Mouse (Mus musculus): ENCODE measurements around the gene Tnrc18.

The Tnrc18 gene

DNA sequence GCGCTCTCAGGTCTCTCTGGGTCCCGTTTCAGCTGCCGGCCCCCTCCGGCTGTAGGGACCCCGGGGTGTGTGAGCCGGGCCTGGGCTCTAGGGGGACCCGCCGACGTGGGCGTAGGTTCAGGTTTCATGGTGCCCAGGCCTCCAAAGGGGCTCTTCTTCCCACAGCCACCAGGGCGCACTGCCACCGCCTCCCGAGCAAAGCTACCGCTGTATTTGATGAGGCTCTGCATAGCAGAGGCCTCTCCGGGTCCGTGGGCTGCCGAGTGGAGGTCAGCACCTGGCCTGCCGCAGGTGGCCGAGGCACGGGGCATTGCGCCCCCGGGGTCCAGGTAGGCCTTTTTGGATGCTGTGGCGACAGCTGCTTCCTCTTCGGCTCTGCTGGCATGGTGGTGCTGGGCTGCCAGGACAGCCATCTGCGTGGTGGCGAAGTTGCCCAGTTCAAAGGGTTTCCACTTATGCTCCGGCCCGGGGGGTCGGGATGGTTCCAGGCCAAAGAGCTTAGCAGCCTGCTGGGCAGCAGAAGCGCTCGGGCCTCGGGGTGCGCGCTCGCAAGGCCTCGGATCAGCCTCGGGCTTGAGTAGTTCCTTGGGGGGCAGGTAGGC, 30.1 kb downstream of the Tnrc18 start:
- in situ Hi-C loops (cut with MboI; ENCODE audit: low pct_unique_long_range_greater_than_20kb in 1 of 2, low sequenced_read_pairs in 2 of 2, unreplicated experiment in 1 of 2), result no loop called here

DNA sequence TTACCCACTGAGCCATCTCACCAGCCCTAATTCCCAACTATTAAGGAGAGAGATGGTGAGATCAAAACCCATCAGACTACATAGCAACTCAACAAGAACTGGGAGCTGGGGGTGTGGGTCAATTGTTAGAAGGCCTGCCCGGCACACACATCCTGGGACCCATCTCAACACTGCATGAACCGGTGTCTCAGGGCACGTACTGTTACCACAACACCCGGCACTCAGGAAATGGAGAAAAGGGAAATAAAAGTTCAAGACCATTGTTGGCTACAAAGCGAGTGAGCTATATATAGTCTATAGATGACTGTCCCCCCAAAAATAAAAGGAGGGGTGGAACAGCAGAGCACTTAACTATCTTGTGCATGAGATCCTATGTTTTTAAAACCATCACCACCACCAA, 30.8 kb downstream of the Tnrc18 start:
- in situ Hi-C loops (cut with MboI; ENCODE audit: low pct_unique_long_range_greater_than_20kb in 1 of 2, low sequenced_read_pairs in 2 of 2, unreplicated experiment in 1 of 2), result no loop called here

DNA sequence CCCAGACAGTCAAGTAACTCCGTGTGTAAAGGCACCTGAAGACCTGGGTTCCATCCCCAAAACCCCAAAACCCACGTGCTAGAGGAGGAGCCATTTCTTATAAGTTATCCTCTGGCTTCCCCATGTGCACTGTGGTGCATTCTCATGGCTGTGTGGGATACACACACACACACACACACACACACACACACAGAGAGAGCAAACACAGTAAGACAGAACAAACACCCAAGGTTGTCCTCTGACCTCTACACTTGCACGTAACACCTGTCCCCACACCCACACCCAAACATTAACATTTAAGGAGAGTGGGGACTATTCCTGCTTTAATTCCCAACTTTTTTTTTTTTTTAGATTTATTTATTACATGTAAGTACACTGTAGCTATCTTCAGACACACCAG, 31.2 kb downstream of the Tnrc18 start:
- in situ Hi-C loops (cut with MboI; ENCODE audit: low pct_unique_long_range_greater_than_20kb in 1 of 2, low sequenced_read_pairs in 2 of 2, unreplicated experiment in 1 of 2), result no loop called here

DNA sequence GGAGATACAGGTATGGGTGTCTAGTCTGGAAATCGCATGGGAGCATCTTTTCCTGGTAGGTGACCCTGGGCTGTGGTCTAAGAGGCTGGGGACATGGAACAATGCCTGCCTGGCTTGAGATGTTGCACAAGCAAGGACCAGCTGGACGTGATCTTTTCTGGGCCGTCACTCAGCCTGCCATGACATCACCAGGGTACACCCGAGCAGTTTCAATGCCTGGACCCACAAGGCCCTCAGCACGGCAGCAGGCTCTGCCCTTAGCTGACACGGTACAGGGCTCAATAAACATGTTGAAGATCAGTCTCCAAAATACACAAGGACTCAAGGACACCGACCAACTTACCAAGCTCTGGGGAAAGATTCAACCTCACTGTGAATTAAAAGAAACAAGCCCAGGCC, 34.3 kb downstream of the Tnrc18 start:
- in situ Hi-C loops (cut with MboI; ENCODE audit: low pct_unique_long_range_greater_than_20kb in 1 of 2, low sequenced_read_pairs in 2 of 2, unreplicated experiment in 1 of 2), result no loop called here

DNA sequence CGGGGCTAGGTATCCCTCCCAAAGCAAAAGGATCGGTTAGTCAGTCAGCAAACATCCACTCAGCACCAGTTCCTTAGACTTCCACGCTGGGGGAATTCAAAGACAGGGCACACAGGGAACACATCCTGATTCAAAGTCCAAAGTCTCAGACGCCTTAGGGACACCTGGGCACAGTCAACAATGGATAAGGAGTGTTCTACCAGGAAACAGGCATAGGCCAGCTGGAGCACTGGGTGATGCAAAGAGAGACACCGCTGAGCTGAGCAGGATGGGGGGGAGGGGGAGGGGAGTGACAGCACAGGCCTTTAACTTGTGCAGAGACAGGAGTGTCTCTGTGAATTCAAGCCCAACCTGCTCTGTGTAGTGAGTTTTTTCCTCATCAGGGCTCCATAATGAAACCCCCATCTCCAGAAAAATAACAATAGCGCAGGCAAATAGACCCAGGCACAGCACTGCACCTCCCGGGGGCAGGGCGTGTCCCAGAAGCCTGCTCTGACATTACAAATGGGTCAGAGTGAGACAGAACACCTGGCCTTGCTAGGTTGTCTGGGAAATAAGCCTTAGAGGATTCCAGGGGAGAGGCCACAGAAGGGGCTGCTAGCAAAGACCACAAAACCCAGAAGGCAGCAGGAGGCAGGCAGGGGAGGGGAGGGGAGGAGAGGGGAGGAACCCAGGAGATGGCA, 34.9 kb downstream of the Tnrc18 start:
- in situ Hi-C loops (cut with MboI; ENCODE audit: low pct_unique_long_range_greater_than_20kb in 1 of 2, low sequenced_read_pairs in 2 of 2, unreplicated experiment in 1 of 2), result no loop called here

DNA sequence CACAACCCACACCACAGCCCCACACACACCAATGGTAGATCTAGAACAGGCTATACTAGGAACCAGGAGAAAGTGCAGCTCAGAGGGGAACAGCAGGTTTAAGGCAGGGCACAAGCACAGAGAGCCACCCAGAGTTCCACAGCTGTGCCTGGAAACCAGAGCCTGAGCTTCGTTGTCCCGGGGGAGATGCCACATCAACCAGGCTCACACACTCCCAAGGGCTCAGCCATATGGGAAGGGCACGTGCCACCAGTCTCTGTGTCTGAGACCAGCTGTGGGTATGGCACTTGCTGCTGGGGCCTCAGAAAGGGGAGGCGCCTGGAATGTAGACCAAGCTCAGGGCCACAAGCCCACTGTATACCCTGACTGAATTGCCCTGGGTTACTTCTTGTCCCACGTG, 36.9 kb downstream of the Tnrc18 start:
- in situ Hi-C loops (cut with MboI; ENCODE audit: low pct_unique_long_range_greater_than_20kb in 1 of 2, low sequenced_read_pairs in 2 of 2, unreplicated experiment in 1 of 2), result no loop called here

DNA sequence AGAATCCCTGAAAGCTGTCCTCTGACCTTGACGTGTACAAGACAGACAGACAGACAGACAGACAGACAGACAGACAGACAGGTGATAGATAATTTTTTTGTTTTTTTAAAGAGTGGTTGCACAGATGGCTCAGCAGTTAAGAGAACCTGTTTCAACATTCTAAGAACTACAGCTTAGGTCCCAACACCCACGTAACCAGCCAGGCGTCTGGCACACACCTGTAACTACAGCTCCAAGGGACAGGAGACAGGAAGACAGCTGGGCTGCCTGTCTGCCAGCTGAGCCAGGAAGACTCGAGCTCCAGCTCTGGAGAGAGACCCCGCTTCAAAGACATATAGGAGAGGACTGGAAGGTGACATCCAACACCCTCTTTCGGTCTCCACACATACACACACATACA, 38.6 kb downstream of the Tnrc18 start:
- in situ Hi-C loops (cut with MboI; ENCODE audit: low pct_unique_long_range_greater_than_20kb in 1 of 2, low sequenced_read_pairs in 2 of 2, unreplicated experiment in 1 of 2), result no loop called here

DNA sequence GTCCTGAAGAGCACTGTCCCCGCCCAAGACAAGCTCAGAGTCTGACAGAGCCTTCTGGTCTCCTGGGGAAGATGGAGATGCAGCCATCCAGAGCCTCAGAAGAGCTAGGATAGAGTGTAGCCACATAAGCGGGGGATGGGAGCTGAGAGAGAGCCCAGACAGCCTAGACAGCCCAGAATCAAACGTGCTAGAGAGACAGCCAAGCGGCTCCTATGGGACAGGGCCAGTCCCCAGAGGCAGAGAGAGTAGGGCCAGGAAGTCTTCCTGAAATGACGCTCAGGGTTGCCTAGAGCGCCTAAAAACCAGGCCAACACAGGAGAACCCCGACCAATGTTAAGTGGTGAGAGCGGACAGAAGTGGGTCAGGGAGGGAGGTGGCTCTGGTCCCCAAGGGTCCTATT, 39.3 kb downstream of the Tnrc18 start:
- in situ Hi-C loops (cut with MboI; ENCODE audit: low pct_unique_long_range_greater_than_20kb in 1 of 2, low sequenced_read_pairs in 2 of 2, unreplicated experiment in 1 of 2), result no loop called here

DNA sequence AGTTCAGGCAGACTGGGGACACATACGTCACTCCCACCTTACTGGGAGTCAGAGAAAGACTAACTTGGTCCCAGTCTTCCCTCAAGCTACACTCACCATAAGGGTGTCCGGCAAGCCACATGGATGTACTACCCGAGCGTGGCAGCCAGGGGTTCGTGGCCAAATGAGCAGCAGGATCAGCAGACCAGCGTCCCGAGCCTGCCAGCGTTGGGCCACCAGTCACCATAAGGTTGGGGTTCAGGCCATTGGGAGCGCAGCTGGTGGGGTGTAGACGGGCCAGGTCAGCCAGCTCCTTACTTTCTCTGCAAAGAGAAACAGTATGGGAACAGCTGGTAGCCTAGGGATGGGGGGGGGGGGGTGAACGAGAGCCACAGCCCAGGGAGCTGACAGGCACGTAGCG, 41.4 kb downstream of the Tnrc18 start:
- in situ Hi-C loops (cut with MboI; ENCODE audit: low pct_unique_long_range_greater_than_20kb in 1 of 2, low sequenced_read_pairs in 2 of 2, unreplicated experiment in 1 of 2), result no loop called here

DNA sequence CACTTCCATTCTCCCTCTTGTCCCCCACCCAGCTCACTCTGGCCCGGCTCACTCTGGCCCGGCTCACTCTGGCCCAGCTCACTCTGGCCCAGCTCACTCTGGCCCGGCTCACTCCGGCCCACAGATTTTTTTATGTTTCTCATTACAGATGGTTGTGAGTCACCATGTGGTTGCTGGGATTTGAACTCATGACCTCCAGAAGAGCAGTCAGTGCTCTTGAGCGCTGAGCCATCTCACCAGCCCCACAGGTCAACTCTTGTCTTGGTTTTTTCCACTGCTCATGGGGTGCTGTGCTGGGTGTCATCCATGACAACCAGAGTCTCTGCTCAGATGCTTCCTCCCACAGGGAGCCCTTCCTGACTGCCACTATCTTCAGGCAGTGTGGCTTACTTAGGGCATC, 42.7 kb downstream of the Tnrc18 start:
- in situ Hi-C loops (cut with MboI; ENCODE audit: low pct_unique_long_range_greater_than_20kb in 1 of 2, low sequenced_read_pairs in 2 of 2, unreplicated experiment in 1 of 2), result no loop called here

DNA sequence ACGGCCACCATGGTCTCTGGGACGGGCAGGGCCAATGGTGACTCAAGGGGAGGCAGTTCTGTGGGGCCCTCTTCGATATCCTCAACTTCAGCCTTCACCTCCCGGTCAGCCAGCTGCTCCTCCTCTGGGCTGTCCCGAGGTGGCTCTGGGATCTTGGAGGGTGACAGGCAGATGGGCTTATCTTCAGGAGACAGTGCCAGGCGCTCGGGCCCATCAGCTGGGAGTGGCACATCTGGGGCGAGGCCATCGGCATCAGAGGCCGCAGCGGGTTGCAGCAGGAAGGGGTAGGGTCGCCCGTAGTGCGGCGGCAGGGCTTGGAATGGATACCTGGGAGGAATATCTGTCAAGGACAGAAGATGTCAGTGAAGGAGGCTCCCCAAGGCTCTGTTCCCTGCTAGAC, 45.5 kb downstream of the Tnrc18 start:
- in situ Hi-C loops (cut with MboI; ENCODE audit: low pct_unique_long_range_greater_than_20kb in 1 of 2, low sequenced_read_pairs in 2 of 2, unreplicated experiment in 1 of 2), result no loop called here

DNA sequence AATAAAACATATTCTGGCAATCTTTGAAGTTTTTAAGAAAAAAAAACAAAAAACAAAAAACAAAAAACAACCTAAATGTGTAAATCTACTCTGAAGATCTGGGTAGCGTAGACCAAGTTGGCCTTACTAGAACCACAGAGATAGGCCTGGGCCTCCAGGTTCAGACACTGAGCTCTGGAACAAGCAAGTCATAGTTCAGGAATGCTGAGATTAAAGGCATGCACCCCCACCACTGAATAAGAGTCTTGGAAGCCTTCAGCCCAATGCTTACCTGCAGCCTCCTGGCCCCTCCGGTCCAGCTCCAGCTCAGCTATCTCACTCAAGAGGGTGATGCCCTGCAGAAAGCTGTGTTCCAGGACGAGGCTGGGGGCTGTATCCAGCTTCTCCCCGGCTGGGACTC, 46.4 kb downstream of the Tnrc18 start:
- in situ Hi-C loops (cut with MboI; ENCODE audit: low pct_unique_long_range_greater_than_20kb in 1 of 2, low sequenced_read_pairs in 2 of 2, unreplicated experiment in 1 of 2), result no loop called here

DNA sequence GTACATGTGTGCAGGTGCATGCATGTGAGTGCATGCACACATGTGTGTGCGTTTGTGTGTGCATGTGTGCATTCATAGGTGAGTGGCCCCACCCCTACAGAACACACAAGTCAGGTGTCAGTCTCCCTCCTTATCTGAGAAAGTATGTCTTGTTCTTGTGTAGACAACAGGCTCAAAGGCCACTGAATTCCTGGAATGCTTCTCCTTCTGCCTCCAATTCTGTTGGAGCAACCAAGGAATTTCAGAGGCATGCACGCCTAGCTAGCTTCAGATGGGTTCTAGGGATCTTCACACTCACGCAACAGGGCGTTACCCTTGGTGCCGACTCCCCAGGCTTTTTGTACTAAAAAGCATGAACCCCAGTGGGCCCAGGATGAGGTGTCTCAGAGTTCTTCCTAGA, 47.8 kb downstream of the Tnrc18 start:
- in situ Hi-C loops (cut with MboI; ENCODE audit: low pct_unique_long_range_greater_than_20kb in 1 of 2, low sequenced_read_pairs in 2 of 2, unreplicated experiment in 1 of 2), result no loop called here

DNA sequence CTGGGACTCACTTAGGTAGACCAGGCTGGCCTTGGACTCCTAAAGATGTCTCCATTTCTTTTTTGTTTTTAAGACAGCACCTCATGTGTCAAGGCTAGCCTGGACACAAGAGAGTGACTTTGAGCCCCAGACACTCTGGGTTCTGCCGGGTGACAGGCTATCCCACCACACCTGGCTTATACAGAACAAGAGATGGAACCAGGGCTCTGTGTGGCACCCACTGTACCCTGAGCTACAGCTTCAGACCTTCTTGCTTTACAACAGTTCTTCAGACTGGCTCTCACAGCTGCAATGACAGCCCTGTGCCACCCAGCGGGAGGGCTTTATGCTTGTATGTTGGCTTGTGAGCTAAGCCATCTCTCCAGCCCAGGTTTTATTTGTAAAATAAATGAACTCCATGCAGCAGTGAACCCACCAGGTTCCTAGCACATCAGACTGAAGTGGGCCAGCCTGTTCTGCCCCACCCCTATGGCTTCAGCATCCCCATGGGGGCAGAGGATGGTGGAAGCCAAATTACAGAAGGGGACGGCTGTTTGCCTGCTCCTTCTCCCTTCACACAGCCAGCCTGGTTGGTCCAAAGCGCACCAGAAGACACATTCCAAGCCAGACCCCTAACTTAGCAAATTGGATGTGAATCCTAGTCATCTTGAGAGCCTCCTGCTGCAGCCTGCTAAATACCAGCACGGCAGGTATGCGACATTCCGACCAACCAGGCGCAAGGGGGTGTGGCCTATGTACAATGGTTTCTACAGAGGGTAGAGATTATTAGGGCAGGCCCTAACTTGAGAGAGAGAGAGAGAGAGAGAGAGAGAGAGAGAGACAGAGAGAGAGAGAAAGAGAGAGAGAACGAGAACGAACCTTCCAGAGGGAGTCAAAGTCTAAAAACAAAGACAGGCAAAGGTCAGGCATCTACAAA, 48.9 kb downstream of the Tnrc18 start:
- in situ Hi-C loops (cut with MboI; ENCODE audit: low pct_unique_long_range_greater_than_20kb in 1 of 2, low sequenced_read_pairs in 2 of 2, unreplicated experiment in 1 of 2), result no loop called here

DNA sequence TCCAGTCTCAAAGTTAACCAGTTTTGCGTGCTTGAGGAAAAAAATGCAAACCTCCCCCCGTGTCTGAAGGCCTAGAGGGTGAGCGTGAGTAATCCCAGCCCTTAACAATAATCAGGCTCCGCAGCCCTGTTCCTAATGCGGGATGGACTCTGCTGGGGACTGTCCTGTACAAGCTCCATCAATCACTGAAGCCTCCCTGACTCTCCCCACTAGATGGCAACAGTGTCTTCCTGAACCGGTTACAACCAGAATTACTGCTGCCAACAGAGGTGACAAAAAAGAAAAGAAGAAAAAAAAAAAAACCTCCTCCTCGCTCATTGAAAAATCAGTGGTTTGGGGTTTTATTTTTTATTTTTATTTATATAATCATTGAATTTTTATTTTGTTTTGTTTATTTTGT, 49.5 kb downstream of the Tnrc18 start:
- in situ Hi-C loops (cut with MboI; ENCODE audit: low pct_unique_long_range_greater_than_20kb in 1 of 2, low sequenced_read_pairs in 2 of 2, unreplicated experiment in 1 of 2), result no loop called here

DNA sequence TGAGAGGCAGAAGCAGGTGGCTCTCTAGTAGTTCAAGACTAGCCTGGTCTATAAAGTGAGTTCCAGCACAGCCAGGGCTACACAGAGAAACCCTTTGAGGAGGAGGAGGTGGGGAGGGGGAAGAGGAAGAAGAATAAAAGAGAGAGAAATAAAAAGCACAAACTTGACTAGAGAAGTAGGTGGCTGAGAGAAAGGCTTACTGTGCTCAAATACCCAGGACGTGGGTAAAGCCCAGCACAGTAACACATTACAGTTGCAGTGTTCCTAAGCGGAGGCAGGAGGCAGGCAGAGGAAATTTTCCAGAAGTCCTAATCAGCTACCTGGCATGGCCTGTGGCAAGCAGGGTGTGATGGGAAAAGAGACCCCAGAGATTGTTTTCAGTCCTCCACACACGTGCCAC, 50.8 kb downstream of the Tnrc18 start:
- in situ Hi-C loops (cut with MboI; ENCODE audit: low pct_unique_long_range_greater_than_20kb in 1 of 2, low sequenced_read_pairs in 2 of 2, unreplicated experiment in 1 of 2), result no loop called here

DNA sequence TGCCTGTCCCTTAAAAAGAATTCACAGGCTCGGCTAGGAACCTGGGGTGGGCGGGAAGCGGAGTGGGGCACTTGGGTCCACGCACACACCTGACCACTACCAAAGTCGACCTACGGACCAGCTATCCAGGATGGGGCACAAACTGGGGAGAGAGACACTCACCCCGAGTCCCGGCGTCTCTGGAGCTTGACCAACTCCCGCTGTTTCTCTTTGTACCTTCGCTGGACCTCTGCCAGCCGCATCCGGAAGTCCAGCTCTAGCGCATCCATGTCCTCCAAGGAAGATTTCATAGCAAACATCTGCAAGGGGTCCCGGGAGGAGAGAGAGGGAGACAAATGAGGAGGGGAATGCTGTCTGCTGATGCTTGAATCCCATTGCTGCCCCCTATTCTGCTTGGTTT, 52.6 kb downstream of the Tnrc18 start:
- in situ Hi-C loops (cut with MboI; ENCODE audit: low pct_unique_long_range_greater_than_20kb in 1 of 2, low sequenced_read_pairs in 2 of 2, unreplicated experiment in 1 of 2), result no loop called here

DNA sequence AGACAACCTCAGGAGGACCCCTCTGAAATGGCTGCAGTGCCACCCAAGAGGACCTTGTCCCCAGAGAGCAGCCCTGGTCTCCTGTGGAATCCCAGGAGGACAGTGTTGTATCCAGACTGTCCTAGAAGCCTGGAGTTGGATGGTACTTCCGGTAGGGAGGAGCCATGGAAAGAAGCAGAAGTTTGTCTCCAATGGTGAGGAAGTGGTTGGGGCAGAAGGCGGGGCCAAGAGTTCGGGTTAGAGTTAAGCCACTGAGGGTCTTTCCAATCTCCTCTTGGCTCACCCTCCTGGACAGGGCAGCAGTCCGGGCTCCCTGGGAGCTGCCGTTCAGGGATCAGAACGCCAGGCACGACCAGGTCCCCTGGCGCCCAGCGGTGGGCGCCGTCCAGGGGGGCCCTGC, 53.2 kb downstream of the Tnrc18 start:
- in situ Hi-C loops (cut with MboI; ENCODE audit: low pct_unique_long_range_greater_than_20kb in 1 of 2, low sequenced_read_pairs in 2 of 2, unreplicated experiment in 1 of 2), result no loop called here

DNA sequence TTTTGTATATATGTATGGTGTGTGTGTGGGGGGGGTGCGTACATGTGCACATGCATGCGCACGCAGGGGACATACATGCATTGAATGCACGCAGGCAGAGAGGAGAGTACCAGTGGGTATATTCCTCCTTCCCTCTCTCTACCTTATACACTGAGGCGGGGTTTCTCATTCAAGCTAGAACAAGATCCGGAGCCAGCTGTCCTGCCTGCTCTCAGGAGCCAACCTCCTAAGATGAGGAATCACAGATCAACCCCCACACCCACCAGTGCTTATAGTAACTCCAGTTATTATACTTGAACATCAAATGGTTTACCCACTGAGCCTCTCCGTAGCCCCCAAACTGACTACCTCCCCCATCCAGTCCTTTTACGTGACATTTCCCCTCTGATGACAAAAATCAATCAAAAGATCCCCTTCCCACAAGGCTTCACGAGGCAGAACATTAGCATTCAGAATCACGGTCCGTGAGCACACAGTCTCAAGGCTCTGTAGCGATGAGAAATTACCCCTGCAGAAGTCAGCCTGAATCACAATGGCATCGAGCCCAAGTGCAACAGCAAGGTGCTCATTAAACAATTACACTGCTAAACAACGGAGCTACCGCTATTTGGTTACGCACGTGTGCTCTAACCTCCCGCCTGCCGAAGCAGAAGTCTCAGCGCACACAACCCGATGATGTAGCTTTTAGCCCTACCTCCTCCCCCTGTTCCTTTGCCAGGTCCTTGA, 55.2 kb downstream of the Tnrc18 start:
- in situ Hi-C loops (cut with MboI; ENCODE audit: low pct_unique_long_range_greater_than_20kb in 1 of 2, low sequenced_read_pairs in 2 of 2, unreplicated experiment in 1 of 2), result no loop called here

All from mouse embryonic stem cell (cell line).